Mouse (Mus musculus): Measurements from ENCODE around the gene Zfp57. TPM values are rescaled to one million over a fixed set of nuclear protein-coding genes. Genes with fewer than 3 reads are reported as not detected.
"Not testable (repeated sequence)": the region's sequence is repeated elsewhere in the genome, so short reads cannot be mapped to it uniquely, and the experiment has no call there.

The Zfp57 gene
- polyA plus RNA-seq, 1 experiment = not detected

DNA sequence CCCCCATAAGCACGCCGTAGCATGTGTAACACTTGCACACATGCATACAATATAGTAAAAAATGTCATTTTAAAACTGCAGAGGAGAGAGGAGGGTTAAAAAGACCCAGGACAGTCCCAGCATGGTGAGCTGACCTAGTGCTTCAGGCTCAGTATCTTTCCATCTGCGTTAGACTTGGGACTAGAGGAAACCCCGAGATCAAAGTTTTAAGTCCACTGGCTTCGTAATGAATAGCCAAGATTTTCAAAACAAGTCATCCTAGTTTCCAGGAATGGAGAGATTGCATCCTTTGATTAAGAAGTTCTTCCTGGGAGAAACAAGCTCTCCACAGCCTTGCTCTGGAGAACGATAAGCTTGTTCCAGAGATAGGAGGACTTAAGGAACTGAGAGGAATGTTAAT is 7.2 kb downstream of the Zfp57 start:
- no peak for TF ChIP-seq GATA1 (IDR thresholded peaks at IDR 0.05; ENCODE audit: low read length)
- TF ChIP-seq TAL1 (IDR thresholded peaks at IDR 0.05; ENCODE audit: low read length) = no peak
- Histone ChIP-seq H3K27me3 (ENCODE audit: control insufficient read depth) (peaks cover 11% of the 10 kb centered on the region), H3K4me3 (replicated peaks) (no peak overlapping the region), H3K36me3 (ENCODE audit: control insufficient read depth) (no peaks in the 10 kb centered on the region), H3K4me1 (ENCODE audit: control insufficient read depth) (no peaks in the 10 kb centered on the region), H3K9me3 (ENCODE audit: control insufficient read depth, low read length) (no peaks in the 10 kb centered on the region)

DNA sequence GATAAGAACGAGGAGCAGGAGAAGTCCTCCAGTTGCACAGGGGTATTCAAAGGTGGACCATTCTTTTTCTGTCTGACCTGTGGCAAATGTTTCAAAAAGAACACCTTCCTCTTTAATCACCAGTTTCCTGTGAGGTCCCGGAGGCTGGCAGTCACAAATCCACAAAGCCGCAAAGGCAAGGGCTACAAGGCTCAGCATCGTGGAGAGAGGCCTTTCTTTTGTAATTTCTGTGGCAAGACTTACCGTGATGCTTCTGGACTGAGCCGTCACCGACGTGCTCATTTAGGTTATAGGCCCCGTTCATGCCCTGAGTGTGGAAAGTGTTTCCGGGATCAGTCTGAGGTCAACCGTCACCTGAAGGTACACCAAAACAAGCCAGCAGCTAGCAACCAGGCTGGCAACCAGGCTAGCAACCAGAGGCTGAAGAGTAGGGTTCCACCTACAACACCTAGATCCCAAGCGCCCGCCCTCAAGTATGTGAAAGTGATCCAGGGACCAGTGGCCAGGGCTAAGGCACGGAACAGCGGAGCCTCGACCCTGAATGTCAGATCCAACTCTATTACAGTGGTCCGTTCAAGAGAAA is 8.6 kb downstream of the Zfp57 start:
- Histone ChIP-seq H3K36me3 (ENCODE audit: control insufficient read depth) (no peaks in the 10 kb centered on the region), H3K4me3 (replicated peaks) (no peak overlapping the region), H3K4me1 (ENCODE audit: control insufficient read depth) (no peaks in the 10 kb centered on the region), H3K27me3 (ENCODE audit: control insufficient read depth) (no peaks in the 10 kb centered on the region), H3K9me3 (ENCODE audit: control insufficient read depth, low read length) (no peaks in the 10 kb centered on the region)
- TF ChIP-seq GATA1 (IDR thresholded peaks at IDR 0.05; ENCODE audit: low read length) (no peak), TAL1 (IDR thresholded peaks at IDR 0.05; ENCODE audit: low read length) (no peak)

DNA sequence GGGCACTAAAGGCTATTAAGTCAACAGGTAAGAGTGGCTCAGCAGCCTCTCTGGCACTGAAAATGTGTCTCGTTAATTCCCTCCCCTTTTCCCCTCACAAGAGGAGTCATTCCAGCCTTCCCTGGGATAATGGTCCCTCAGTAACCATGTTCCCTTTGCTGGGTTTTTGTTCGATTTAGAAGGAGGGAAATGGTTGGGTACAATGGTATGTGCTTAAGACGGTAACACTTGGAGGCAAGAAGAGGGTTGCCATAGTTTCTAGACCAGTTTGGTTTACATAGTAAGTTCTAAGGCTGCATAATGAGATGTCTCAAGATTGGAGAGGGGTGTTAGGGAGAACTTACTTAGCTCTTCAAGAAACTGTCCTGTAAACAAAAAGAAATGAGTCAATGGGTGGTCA is 10.8 kb downstream of the Zfp57 start:
- TF ChIP-seq GATA1 (IDR thresholded peaks at IDR 0.05; ENCODE audit: low read length) (no peak), TAL1 (IDR thresholded peaks at IDR 0.05; ENCODE audit: low read length) (no peak)
- no peaks in the 10 kb centered on the region for H3K36me3 ChIP-seq (ENCODE audit: control insufficient read depth)
- H3K9me3 ChIP-seq (ENCODE audit: control insufficient read depth, low read length) = no peaks in the 10 kb centered on the region
- H3K4me3 ChIP-seq (replicated peaks) = no peak overlapping the region
- no peaks in the 10 kb centered on the region for H3K4me1 ChIP-seq (ENCODE audit: control insufficient read depth)
- H3K27me3 ChIP-seq (ENCODE audit: control insufficient read depth) = no peaks in the 10 kb centered on the region

DNA sequence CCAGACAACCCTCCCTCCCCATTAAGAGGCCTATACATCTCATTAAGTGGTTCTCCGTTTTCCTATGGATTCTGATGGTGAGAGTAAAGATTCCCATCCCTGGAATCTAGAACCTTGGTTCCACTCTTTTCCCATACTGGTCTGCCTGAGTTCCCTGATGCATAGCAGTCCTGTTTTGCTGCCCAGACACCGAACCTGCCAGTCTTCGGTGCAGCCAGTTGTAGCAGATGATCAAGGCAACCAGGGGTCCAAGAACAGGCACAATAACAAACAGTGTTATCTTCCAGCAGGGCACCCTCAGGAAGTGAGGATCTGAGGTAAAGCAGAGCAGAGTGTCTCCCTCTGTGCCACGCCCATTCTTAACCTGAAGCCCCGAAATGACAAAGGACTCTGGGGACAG is 11.2 kb downstream of the Zfp57 start:
- Histone ChIP-seq H3K27me3 (ENCODE audit: control insufficient read depth) (no peaks in the 10 kb centered on the region), H3K36me3 (ENCODE audit: control insufficient read depth) (no peaks in the 10 kb centered on the region), H3K9me3 (ENCODE audit: control insufficient read depth, low read length) (no peaks in the 10 kb centered on the region), H3K4me1 (ENCODE audit: control insufficient read depth) (no peaks in the 10 kb centered on the region), H3K4me3 (replicated peaks) (no peak overlapping the region)
- TF ChIP-seq GATA1 (IDR thresholded peaks at IDR 0.05; ENCODE audit: low read length) = no peak
- TF ChIP-seq TAL1 (IDR thresholded peaks at IDR 0.05; ENCODE audit: low read length) = no peak

DNA sequence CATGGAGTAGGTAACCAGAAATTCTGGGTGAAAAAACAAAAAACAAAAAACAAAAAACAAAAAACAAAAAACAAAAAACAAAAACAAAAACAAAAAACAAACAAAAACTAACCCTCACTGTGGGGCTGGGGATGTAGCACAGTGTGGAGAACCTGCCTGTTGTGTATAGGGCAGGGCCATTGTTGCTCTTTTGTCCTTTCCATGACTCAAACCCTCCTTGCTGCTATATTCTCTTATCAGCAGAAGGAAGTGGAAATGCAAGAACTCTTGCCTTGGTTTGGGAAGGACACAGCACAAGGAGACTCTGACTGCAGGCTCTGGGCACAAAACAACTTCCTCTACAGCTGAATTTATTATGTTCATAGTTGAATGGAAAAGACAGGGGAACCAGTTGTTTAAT is 15.4 kb downstream of the Zfp57 start:
- TF ChIP-seq GATA1 (IDR thresholded peaks at IDR 0.05; ENCODE audit: low read length) = no peak
- TF ChIP-seq TAL1 (IDR thresholded peaks at IDR 0.05; ENCODE audit: low read length) = no peak
- no peak overlapping the region for H3K4me3 ChIP-seq (replicated peaks)
- H3K27me3 ChIP-seq (ENCODE audit: control insufficient read depth) = no peaks in the 10 kb centered on the region

DNA sequence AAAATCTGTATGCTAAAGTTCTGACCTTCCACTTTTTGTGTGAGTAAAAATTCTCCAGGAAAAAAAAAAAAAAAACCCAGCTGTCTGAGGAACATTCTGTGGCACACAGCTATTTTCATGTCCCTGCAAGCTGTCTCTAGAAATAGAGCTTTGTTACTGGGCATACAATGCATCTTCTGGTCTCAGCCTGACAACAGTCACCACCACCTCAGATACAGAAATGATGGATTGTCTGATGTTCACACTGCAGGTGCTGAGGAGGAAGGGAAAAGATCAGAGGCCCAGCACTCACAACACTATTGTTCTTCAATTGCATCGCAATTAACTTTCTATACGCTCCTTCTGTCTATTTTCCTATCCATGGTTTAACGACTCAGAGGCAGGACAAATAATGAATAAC is 17.4 kb downstream of the Zfp57 start:
- Histone ChIP-seq H3K27me3 (ENCODE audit: control insufficient read depth) (no peaks in the 10 kb centered on the region), H3K36me3 (ENCODE audit: control insufficient read depth) (no peaks in the 10 kb centered on the region), H3K4me3 (replicated peaks) (no peak overlapping the region), H3K9me3 (ENCODE audit: control insufficient read depth, low read length) (no peaks in the 10 kb centered on the region), H3K4me1 (ENCODE audit: control insufficient read depth) (no peaks in the 10 kb centered on the region)
- TF ChIP-seq GATA1 (IDR thresholded peaks at IDR 0.05; ENCODE audit: low read length) = no peak

More for the DNA sequence above, 15.4 kb downstream of the Zfp57 start:
- no peaks in the 10 kb centered on the region for H3K4me1 ChIP-seq (ENCODE audit: control insufficient read depth)
- H3K9me3 ChIP-seq (ENCODE audit: control insufficient read depth, low read length) = no peaks in the 10 kb centered on the region
- H3K36me3 ChIP-seq (ENCODE audit: control insufficient read depth) = no peaks in the 10 kb centered on the region

DNA sequence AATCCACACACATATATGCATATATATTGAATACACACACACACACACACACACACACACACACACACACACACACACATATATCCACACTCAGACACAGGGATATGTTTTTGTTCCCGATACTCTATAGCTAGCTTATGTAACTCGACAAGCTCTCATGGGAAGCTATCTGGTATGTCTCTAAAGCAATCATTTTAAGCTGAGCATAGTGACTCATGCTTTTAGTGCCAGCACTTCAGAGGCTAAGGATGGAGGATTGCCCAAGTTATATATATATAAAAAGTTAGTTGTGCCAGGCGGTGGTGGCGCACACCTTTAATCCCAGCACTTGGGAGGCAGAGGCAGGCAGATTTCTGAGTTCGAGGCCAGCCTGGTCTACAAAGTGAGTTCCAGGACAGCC is 18.3 kb downstream of the Zfp57 start:
- H3K27me3 ChIP-seq (ENCODE audit: control insufficient read depth); H3K4me1 ChIP-seq (ENCODE audit: control insufficient read depth); H3K36me3 ChIP-seq (ENCODE audit: control insufficient read depth); H3K4me3 ChIP-seq (replicated peaks); H3K9me3 ChIP-seq (ENCODE audit: control insufficient read depth, low read length): not testable (repeated sequence)

DNA sequence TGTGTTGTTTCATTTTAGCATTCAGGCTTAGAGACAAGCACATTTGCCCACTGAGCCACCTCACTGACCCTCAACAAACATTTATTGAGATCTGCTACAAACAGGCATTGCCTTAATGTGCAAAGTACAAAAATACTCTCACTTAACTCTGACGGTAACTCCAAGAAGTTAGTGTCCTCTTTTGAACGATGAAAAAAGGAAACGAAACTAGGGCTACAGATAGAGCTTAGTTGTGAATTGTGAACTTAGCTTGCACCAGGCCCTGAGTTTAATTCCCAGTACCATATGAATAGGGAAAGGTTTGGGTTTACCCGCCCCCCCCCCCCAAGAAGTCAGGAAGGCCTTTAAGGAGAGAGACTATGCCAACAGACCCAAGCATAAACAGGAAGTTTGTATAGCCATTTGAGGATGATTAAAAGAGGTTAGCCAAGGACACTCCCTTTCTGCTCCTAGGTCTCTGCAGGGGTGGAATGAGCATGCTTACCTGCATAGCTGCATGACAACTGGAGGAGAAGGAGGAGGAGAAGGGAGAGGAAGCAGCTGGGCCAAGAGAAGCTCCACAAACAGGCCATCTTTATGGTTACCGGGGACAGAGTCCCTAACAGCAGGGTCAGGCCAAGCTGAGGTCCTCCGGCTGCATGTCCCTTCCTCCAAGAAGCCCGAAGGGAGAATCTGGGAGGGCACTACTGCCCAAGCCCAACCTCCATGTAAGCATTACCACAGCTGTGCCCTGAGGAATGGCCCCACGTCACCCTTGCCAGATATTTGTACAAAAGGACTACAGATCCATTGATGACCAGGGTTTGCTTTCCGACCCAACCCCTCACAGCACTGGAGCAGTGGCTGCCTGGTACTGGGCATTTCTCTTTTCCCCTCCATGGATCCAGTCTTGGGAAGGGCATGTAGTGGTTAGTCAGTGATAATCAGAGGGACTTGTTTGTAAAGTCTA is 21.9 kb downstream of the Zfp57 start, which contains the start of gene Mog:
Gene Mog (minus strand): TSS at position 771 of the 949 bp plus-strand sequence.
- Histone ChIP-seq H3K9me3 (ENCODE audit: control insufficient read depth, low read length) (no peaks in the 10 kb centered on the region), H3K4me1 (ENCODE audit: control insufficient read depth) (no peaks in the 10 kb centered on the region), H3K36me3 (ENCODE audit: control insufficient read depth) (no peaks in the 10 kb centered on the region), H3K27me3 (ENCODE audit: control insufficient read depth) (no peaks in the 10 kb centered on the region), H3K4me3 (replicated peaks) (no peak within 1 kb of the TSS)
- TF ChIP-seq GATA1 (IDR thresholded peaks at IDR 0.05; ENCODE audit: low read length) = no peak
- TF ChIP-seq TAL1 (IDR thresholded peaks at IDR 0.05; ENCODE audit: low read length) = no peak

DNA sequence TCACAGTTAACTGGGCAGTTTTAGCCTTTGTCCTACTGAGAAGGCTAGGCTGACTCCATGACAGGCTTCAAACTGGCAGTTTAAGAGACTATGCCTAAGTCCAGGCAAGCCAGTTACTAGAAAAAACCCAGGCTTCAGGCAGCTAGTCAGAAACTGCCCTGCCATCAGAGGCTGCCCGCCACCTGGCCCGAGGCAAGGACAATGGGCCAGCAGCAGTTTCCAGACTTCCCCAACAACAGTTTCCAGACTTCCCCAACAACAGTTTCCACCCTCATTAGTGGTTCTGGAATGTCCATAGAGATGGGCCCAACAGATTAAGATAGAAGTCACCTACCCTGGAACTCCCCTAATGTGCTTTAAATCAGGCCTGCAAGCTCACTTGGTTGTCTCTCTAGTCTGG is 25.5 kb downstream of the Zfp57 start:
- TF ChIP-seq GATA1 (IDR thresholded peaks at IDR 0.05; ENCODE audit: low read length) (no peak), TAL1 (IDR thresholded peaks at IDR 0.05; ENCODE audit: low read length) (no peak)
- H3K4me1 ChIP-seq (ENCODE audit: control insufficient read depth) = peaks cover 6% of the 10 kb centered on the region

More for the DNA sequence above, 25.5 kb downstream of the Zfp57 start:
- H3K27me3 ChIP-seq (ENCODE audit: control insufficient read depth) = no peaks in the 10 kb centered on the region
- H3K9me3 ChIP-seq (ENCODE audit: control insufficient read depth, low read length) = no peaks in the 10 kb centered on the region
- no peak overlapping the region for H3K4me3 ChIP-seq (replicated peaks)
- no peaks in the 10 kb centered on the region for H3K36me3 ChIP-seq (ENCODE audit: control insufficient read depth)

All from erythroblast, embryonic 14.5 days (primary cell).